1 mouse cellular context compared by ENCODE assay signal in genomic region chr1:78657021-78657629, GRCm38 (mm10).
TF ChIP-seq lines count a peak whose summit lies in the region.

No protein-coding gene starts in this region.

TF ChIP-seq in MEL, 35 proteins besides CTCF, POLR2A, EP300 and RAD21 (continued from another document):
- TF ChIP-seq ZMIZ1 (IDR thresholded peaks at IDR 0.05; ENCODE audit: low read depth, low read length) (no peak), HCFC1 (IDR thresholded peaks at IDR 0.05; ENCODE audit: low read depth, low read length) (no peak), KAT2A (conservative IDR thresholded peaks at IDR 0.05; ENCODE audit: low read depth, low read length) (no peak), NRF1 (IDR thresholded peaks at IDR 0.05; ENCODE audit: insufficient read depth, low read depth, low read length, poor library complexity, severe bottlenecking) (no peak), ZNF384 (IDR thresholded peaks at IDR 0.05; ENCODE audit: low read depth, low read length) (peak; percentile 67), ZC3H11A (IDR thresholded peaks at IDR 0.05; ENCODE audit: low read depth, low read length) (no peak), MAFK (IDR thresholded peaks at IDR 0.05; ENCODE audit: borderline replicate concordance, low read depth, low read length) (no peak), UBTF (IDR thresholded peaks at IDR 0.05; ENCODE audit: borderline replicate concordance, insufficient read depth, low read depth, low read length) (no peak), POLR2AphosphoS5 (IDR thresholded peaks at IDR 0.05; ENCODE audit: borderline replicate concordance, low read depth, low read length) (no peak)
